Mouse (Mus musculus): Measurements from ENCODE around the gene Tbc1d10c. TPM values are rescaled to one million over a fixed set of nuclear protein-coding genes. Genes with fewer than 3 reads are reported as not detected.

Tbc1d10c gene
- polyA plus RNA-seq, 1 experiment from 2014 or later = 2.4 TPM

- H3K9me3 ChIP-seq (replicated peaks) = no peaks in the 10 kb centered on the region
- no peak within 1 kb of the TSS for H3K9ac ChIP-seq
- H3K4me3 ChIP-seq (replicated peaks) = no peak within 1 kb of the TSS
- H3K36me3 ChIP-seq = peaks cover 70% of the 10 kb centered on the region
- H3K4me2 ChIP-seq = no peak within 1 kb of the TSS
- peaks cover 48% of the 10 kb centered on the region for H3K4me1 ChIP-seq
- 77% methylated on average over 11 of the region's 11 CpGs for WGBS
- no peak for ATAC-seq (replicated peaks; ENCODE audit: low FRiP score)
- H3K27me3 ChIP-seq = no peaks in the 10 kb centered on the region
- 0 out of 2 replicates have a peak within 1 kb of the TSS, but pooled peaks have one; percentile 55 for H3K27ac ChIP-seq
Measured at GRCm38 (mm10) chr19:4153232-4153654, 37.8 kb downstream of the Tbc1d10c start, which contains the start of gene Ptprcap. Gene Ptprcap, plus strand, starts transcription at chr19:4153604.

GRCm38 (mm10) chr19:4152445-4153231, 38.4 kb downstream of the Tbc1d10c start:
- Histone ChIP-seq H3K27me3 (no peaks in the 10 kb centered on the region), H3K9me3 (replicated peaks) (no peaks in the 10 kb centered on the region), H3K9ac (no peak overlapping the region), H3K27ac (no peak overlapping the region), H3K36me3 (peaks cover 64% of the 10 kb centered on the region), H3K4me3 (replicated peaks) (no peak overlapping the region), H3K4me2 (no peak overlapping the region), H3K4me1 (peaks cover 54% of the 10 kb centered on the region)
- ATAC-seq (replicated peaks; ENCODE audit: low FRiP score) = no peak
- 88% methylated on average over 8 of the region's 8 CpGs for WGBS

GRCm38 (mm10) chr19:4151898-4152297, 39.2 kb downstream of the Tbc1d10c start:
- Histone ChIP-seq H3K27ac (no peak overlapping the region), H3K27me3 (no peaks in the 10 kb centered on the region), H3K36me3 (peaks cover 57% of the 10 kb centered on the region), H3K9me3 (replicated peaks) (no peaks in the 10 kb centered on the region), H3K4me2 (no peak overlapping the region), H3K4me1 (peaks cover 59% of the 10 kb centered on the region), H3K4me3 (replicated peaks) (no peak overlapping the region), H3K9ac (no peak overlapping the region)
- 88% methylated on average over 5 of the region's 5 CpGs for WGBS
- ATAC-seq (replicated peaks; ENCODE audit: low FRiP score) = no peak

- no peaks in the 10 kb centered on the region for H3K9me3 ChIP-seq (replicated peaks)
- no peak overlapping the region for H3K27ac ChIP-seq
- 69% methylated on average over 5 of the region's 5 CpGs for WGBS
- peaks cover 56% of the 10 kb centered on the region for H3K4me1 ChIP-seq
- H3K9ac ChIP-seq = no peak overlapping the region
- no peak overlapping the region for H3K4me3 ChIP-seq (replicated peaks)
- peaks cover 52% of the 10 kb centered on the region for H3K36me3 ChIP-seq
- no peaks in the 10 kb centered on the region for H3K27me3 ChIP-seq
- no peak for ATAC-seq (replicated peaks; ENCODE audit: low FRiP score)
- H3K4me2 ChIP-seq = no peak overlapping the region
Measured at GRCm38 (mm10) chr19:4151488-4151860, 39.6 kb downstream of the Tbc1d10c start.

- 85% methylated on average over 22 of the region's 22 CpGs for WGBS
- Histone ChIP-seq H3K4me1 (peaks cover 50% of the 10 kb centered on the region), H3K9me3 (replicated peaks) (no peaks in the 10 kb centered on the region), H3K4me3 (replicated peaks) (no peak overlapping the region), H3K9ac (0 out of 2 replicates have a peak overlapping the region, but pooled peaks have one; percentile 4), H3K4me2 (no peak overlapping the region), H3K27me3 (no peaks in the 10 kb centered on the region), H3K36me3 (peaks cover 46% of the 10 kb centered on the region), H3K27ac (no peak overlapping the region)
- ATAC-seq (replicated peaks; ENCODE audit: low FRiP score) = no peak
Measured at GRCm38 (mm10) chr19:4150567-4151487, 40.3 kb downstream of the Tbc1d10c start.

- peak overlapping the region; percentile 95 for H3K4me3 ChIP-seq (replicated peaks)
- H3K9me3 ChIP-seq (replicated peaks) = no peaks in the 10 kb centered on the region
- WGBS = 95% methylated on average over 17 of the region's 17 CpGs
- no peak for ATAC-seq (replicated peaks; ENCODE audit: low FRiP score)
- H3K9ac ChIP-seq = peak overlapping the region; percentile 4; the same call in 1 of the 2 replicates
- H3K27ac ChIP-seq = no peak overlapping the region
- peaks cover 42% of the 10 kb centered on the region for H3K36me3 ChIP-seq
- no peaks in the 10 kb centered on the region for H3K27me3 ChIP-seq
- H3K4me1 ChIP-seq = peaks cover 43% of the 10 kb centered on the region
- H3K4me2 ChIP-seq = peak overlapping the region; percentile 84
Measured at GRCm38 (mm10) chr19:4149764-4150461, 41.2 kb downstream of the Tbc1d10c start.

- Histone ChIP-seq H3K9ac (peak overlapping the region; percentile 94), H3K4me1 (peaks cover 37% of the 10 kb centered on the region), H3K27me3 (no peaks in the 10 kb centered on the region), H3K36me3 (peaks cover 42% of the 10 kb centered on the region), H3K27ac (no peak overlapping the region), H3K4me3 (replicated peaks) (peak overlapping the region; percentile 95), H3K9me3 (replicated peaks) (no peaks in the 10 kb centered on the region), H3K4me2 (peak overlapping the region; percentile 84)
- no peak for ATAC-seq (replicated peaks; ENCODE audit: low FRiP score)
- WGBS = 76% methylated on average over 11 of the region's 11 CpGs
Measured at GRCm38 (mm10) chr19:4149283-4149682, 41.8 kb downstream of the Tbc1d10c start.

GRCm38 (mm10) chr19:4148819-4149218, 42.3 kb downstream of the Tbc1d10c start:
- H3K9ac ChIP-seq = peak overlapping the region; percentile 94
- H3K36me3 ChIP-seq = peaks cover 38% of the 10 kb centered on the region
- under 1% methylated on average over 8 of the region's 8 CpGs for WGBS
- H3K27me3 ChIP-seq = no peaks in the 10 kb centered on the region
- ATAC-seq (replicated peaks; ENCODE audit: low FRiP score) = peak; percentile 30; the same call in 1 of the 2 replicates
- peaks cover 37% of the 10 kb centered on the region for H3K4me1 ChIP-seq
- H3K4me2 ChIP-seq = peak overlapping the region; percentile 84
- H3K9me3 ChIP-seq (replicated peaks) = no peaks in the 10 kb centered on the region
- H3K4me3 ChIP-seq (replicated peaks) = peak overlapping the region; percentile 95
- peak overlapping the region; percentile 79 for H3K27ac ChIP-seq

GRCm38 (mm10) chr19:4148491-4148806, 42.6 kb downstream of the Tbc1d10c start, which contains the start of gene Coro1b:
Gene Coro1b, plus strand, starts transcription at chr19:4148619.
- Histone ChIP-seq H3K27me3 (no peaks in the 10 kb centered on the region), H3K9me3 (replicated peaks) (no peaks in the 10 kb centered on the region), H3K4me2 (peak within 1 kb of the TSS; percentile 84), H3K9ac (peak within 1 kb of the TSS; percentile 94), H3K4me1 (peaks cover 37% of the 10 kb centered on the region), H3K4me3 (replicated peaks) (peak within 1 kb of the TSS; percentile 95), H3K27ac (peak within 1 kb of the TSS; percentile 79), H3K36me3 (peaks cover 35% of the 10 kb centered on the region)
- peak; percentile 94 for ATAC-seq (replicated peaks; ENCODE audit: low FRiP score)
- WGBS = 0% methylated on average over 33 of the region's 33 CpGs

- peak overlapping the region; percentile 79 for H3K27ac ChIP-seq
Measured at GRCm38 (mm10) chr19:4147782-4148490, 43.1 kb downstream of the Tbc1d10c start.

GRCm38 (mm10) chr19:4147022-4147405, 44.1 kb downstream of the Tbc1d10c start:
- no peaks in the 10 kb centered on the region for H3K27me3 ChIP-seq
- H3K4me2 ChIP-seq = no peak overlapping the region
- no peak overlapping the region for H3K4me3 ChIP-seq (replicated peaks)
- no peak overlapping the region for H3K9ac ChIP-seq
- H3K36me3 ChIP-seq = peaks cover 21% of the 10 kb centered on the region
- peaks cover 43% of the 10 kb centered on the region for H3K4me1 ChIP-seq
- H3K9me3 ChIP-seq (replicated peaks) = no peaks in the 10 kb centered on the region
- ATAC-seq (replicated peaks; ENCODE audit: low FRiP score) = no peak
- 61% methylated on average over 3 of the region's 3 CpGs for WGBS
- H3K27ac ChIP-seq = no peak overlapping the region

More at GRCm38 (mm10) chr19:4147782-4148490, 43.1 kb downstream of the Tbc1d10c start:
- no peak for ATAC-seq (replicated peaks; ENCODE audit: low FRiP score)
- H3K9me3 ChIP-seq (replicated peaks) = no peaks in the 10 kb centered on the region
- H3K4me2 ChIP-seq = peak overlapping the region; percentile 84
- peaks cover 30% of the 10 kb centered on the region for H3K36me3 ChIP-seq
- H3K4me3 ChIP-seq (replicated peaks) = peak overlapping the region; percentile 95
- H3K27me3 ChIP-seq = no peaks in the 10 kb centered on the region
- peak overlapping the region; percentile 94 for H3K9ac ChIP-seq
- 33% methylated on average over 9 of the region's 9 CpGs for WGBS
- peaks cover 37% of the 10 kb centered on the region for H3K4me1 ChIP-seq
